Mouse (Mus musculus): ENCODE results near the gene Slc8b1. TPM values are rescaled to one million over a fixed set of nuclear protein-coding genes. Genes with fewer than 3 reads are reported as not detected.

Gene Slc8b1
- total and polyA plus RNA-seq, 3 experiments, result 3.2 to 5.8 (median 5.1) TPM

- H3K4me3 ChIP-seq (replicated peaks in 1 of 3; ENCODE audit: low read depth in 2 of 3, low read length in 2 of 3, poor library complexity in 1 of 3), result no peak overlapping the region
- H3K9ac ChIP-seq (ENCODE audit: insufficient read depth, low read depth), result no peak overlapping the region
- no peaks in the 10 kb centered on the region for H3K9me3 ChIP-seq (replicated peaks; ENCODE audit: low read length)
- DNase-seq (ENCODE audit: extremely low read depth), result peak; percentile 53
- dilution Hi-C loops (cut with MboI; ENCODE audit: extremely low pct_ligation_motif_present, extremely low pct_unique_long_range_greater_than_20kb, low sequenced_read_pairs) (no loop called here), in situ Hi-C loops (cut with MboI; ENCODE audit: low pct_ligation_motif_present, low pct_unique_long_range_greater_than_20kb, low sequenced_read_pairs) (no loop called here)
- TF ChIP-seq EP300 (IDR thresholded peaks at IDR 0.05; ENCODE audit: low read length) (peak; percentile 30; the same call in 1 of the 2 replicates), MAX (IDR thresholded peaks at IDR 0.05; ENCODE audit: low read length) (no peak), BHLHE40 (IDR thresholded peaks at IDR 0.05; ENCODE audit: low read depth, low read length) (peak; percentile 58)
- H3K27me3 ChIP-seq (replicated peaks), result no peaks in the 10 kb centered on the region
- H3K36me3 ChIP-seq (replicated peaks in 1 of 2; ENCODE audit: control insufficient read depth in 1 of 2, insufficient read depth in 1 of 2, low read length in 1 of 2), result no peaks in the 10 kb centered on the region
- no peaks in the 10 kb centered on the region for H3K79me2 ChIP-seq (replicated peaks; ENCODE audit: control insufficient read depth, extremely low read depth, insufficient read depth, poor library complexity, severe bottlenecking)
- H3K4me2 ChIP-seq (ENCODE audit: insufficient read depth, low read depth, poor library complexity, severe bottlenecking), result no peak overlapping the region
- H3K4me1 ChIP-seq (ENCODE audit: control insufficient read depth in 1 of 2, insufficient read depth in 2 of 2), result peaks cover 4 to 28% of the 10 kb centered on the region in 2 experiments; a peak in 3 of 4 replicates
- no peak overlapping the region for H3K27ac ChIP-seq (ENCODE audit: insufficient read depth, low read depth)
Measured at GRCm38 (mm10) chr5:120570289-120570897, 59.4 kb downstream of the Slc8b1 start.

- DNase-seq (ENCODE audit: extremely low read depth), result no peak
- Histone ChIP-seq H3K4me1 (ENCODE audit: control insufficient read depth in 1 of 2, insufficient read depth in 2 of 2) (peaks cover 4 to 28% of the 10 kb centered on the region in 2 experiments; a peak in 3 of 4 replicates), H3K27ac (ENCODE audit: insufficient read depth, low read depth) (no peak overlapping the region), H3K27me3 (replicated peaks) (no peaks in the 10 kb centered on the region), H3K36me3 (replicated peaks in 1 of 2; ENCODE audit: control insufficient read depth in 1 of 2, insufficient read depth in 1 of 2, low read length in 1 of 2) (no peaks in the 10 kb centered on the region), H3K79me2 (replicated peaks; ENCODE audit: control insufficient read depth, extremely low read depth, insufficient read depth, poor library complexity, severe bottlenecking) (no peaks in the 10 kb centered on the region), H3K9me3 (replicated peaks; ENCODE audit: low read length) (no peaks in the 10 kb centered on the region), H3K4me2 (ENCODE audit: insufficient read depth, low read depth, poor library complexity, severe bottlenecking) (no peak overlapping the region), H3K4me3 (replicated peaks in 1 of 3; ENCODE audit: low read depth in 2 of 3, low read length in 2 of 3, poor library complexity in 1 of 3) (no peak overlapping the region), H3K9ac (ENCODE audit: insufficient read depth, low read depth) (no peak overlapping the region)
- TF ChIP-seq CHD2 (IDR thresholded peaks at IDR 0.05; ENCODE audit: low read length) (no peak), MAX (IDR thresholded peaks at IDR 0.05; ENCODE audit: low read length) (no peak), ZMIZ1 (IDR thresholded peaks at IDR 0.05; ENCODE audit: low read depth, low read length) (no peak), NRF1 (IDR thresholded peaks at IDR 0.05; ENCODE audit: low read depth, low read length) (no peak), EP300 (IDR thresholded peaks at IDR 0.05; ENCODE audit: low read length) (no peak), E2F4 (IDR thresholded peaks at IDR 0.05; ENCODE audit: insufficient replicate concordance, low read depth, low read length) (no peak)
- in situ Hi-C loops (cut with MboI; ENCODE audit: low pct_ligation_motif_present, low pct_unique_long_range_greater_than_20kb, low sequenced_read_pairs) (no loop called here), dilution Hi-C loops (cut with MboI; ENCODE audit: extremely low pct_ligation_motif_present, extremely low pct_unique_long_range_greater_than_20kb, low sequenced_read_pairs) (no loop called here)
Measured at GRCm38 (mm10) chr5:120571056-120571740, 60.2 kb downstream of the Slc8b1 start.

- TF ChIP-seq JUND (conservative IDR thresholded peaks at IDR 0.05; ENCODE audit: low read depth, low read length) (no peak), MAX (IDR thresholded peaks at IDR 0.05; ENCODE audit: low read length) (no peak), SIN3A (IDR thresholded peaks at IDR 0.05; ENCODE audit: low read length) (no peak), RAD21 (IDR thresholded peaks at IDR 0.05; ENCODE audit: low read depth, low read length) (no peak), TCF12 (IDR thresholded peaks at IDR 0.05; ENCODE audit: low read depth, low read length) (no peak), ELF1 (IDR thresholded peaks at IDR 0.05; ENCODE audit: low read depth, low read length) (no peak), MEF2A (IDR thresholded peaks at IDR 0.05; ENCODE audit: borderline replicate concordance, low read depth, low read length) (no peak), ZKSCAN1 (IDR thresholded peaks at IDR 0.05; ENCODE audit: borderline replicate concordance, low read depth, low read length) (no peak), E2F4 (IDR thresholded peaks at IDR 0.05; ENCODE audit: insufficient replicate concordance, low read depth, low read length) (no peak), NELFE (IDR thresholded peaks at IDR 0.05; ENCODE audit: low read depth, low read length) (no peak)
- H3K4me3 ChIP-seq (replicated peaks in 1 of 3; ENCODE audit: low read depth in 2 of 3, low read length in 2 of 3, poor library complexity in 1 of 3), result no peak overlapping the region
- no peak overlapping the region for H3K9ac ChIP-seq (ENCODE audit: insufficient read depth, low read depth)
- no peak overlapping the region for H3K4me2 ChIP-seq (ENCODE audit: insufficient read depth, low read depth, poor library complexity, severe bottlenecking)
- in situ Hi-C loops (cut with MboI; ENCODE audit: low pct_ligation_motif_present, low pct_unique_long_range_greater_than_20kb, low sequenced_read_pairs), result no loop called here
- no peak for DNase-seq (ENCODE audit: extremely low read depth)
- H3K27ac ChIP-seq (ENCODE audit: insufficient read depth, low read depth), result no peak overlapping the region
- no peaks in the 10 kb centered on the region for H3K36me3 ChIP-seq (replicated peaks in 1 of 2; ENCODE audit: control insufficient read depth in 1 of 2, insufficient read depth in 1 of 2, low read length in 1 of 2)
- peaks cover 26 to 54% of the 10 kb centered on the region in 2 experiments for H3K4me1 ChIP-seq (ENCODE audit: control insufficient read depth in 1 of 2, insufficient read depth in 2 of 2)
- H3K9me3 ChIP-seq (replicated peaks; ENCODE audit: low read length), result no peaks in the 10 kb centered on the region
- dilution Hi-C loops (cut with MboI; ENCODE audit: extremely low pct_ligation_motif_present, extremely low pct_unique_long_range_greater_than_20kb, low sequenced_read_pairs), result no loop called here
- no peaks in the 10 kb centered on the region for H3K79me2 ChIP-seq (replicated peaks; ENCODE audit: control insufficient read depth, extremely low read depth, insufficient read depth, poor library complexity, severe bottlenecking)
- no peaks in the 10 kb centered on the region for H3K27me3 ChIP-seq (replicated peaks)
Measured at GRCm38 (mm10) chr5:120574469-120575063, 63.6 kb downstream of the Slc8b1 start.
